Mouse (Mus musculus) liver, embryonic 16.5 days (tissue): Measurements from ENCODE around the gene Ms4a6d. TPM values are rescaled to one million over a fixed set of nuclear protein-coding genes. Genes with fewer than 3 reads are reported as not detected.

ENCODE experiments used
- ATAC-seq: fragments of 200-750 bp; cut with Nextera tagmentation; 2 replicates; pipeline ENCODE4 v1.8.0; 2017; ENCODE audit warnings: low read depth, mild to moderate bottlenecking, moderate number of reproducible peaks, moderate library complexity
- H3K27ac ChIP-seq: fragments of 300-500 bp; sonication (generic); 2 replicates; pipeline ENCODE4 v1.5.1; 2014; ENCODE audit warnings: mild to moderate bottlenecking, low read length
- H3K27me3 ChIP-seq: fragments of 300-500 bp; sonication (generic); 2 replicates; pipeline ENCODE4 v1.6.1; 2014; ENCODE audit warnings: low read depth, low read length, mixed read lengths; ENCODE audit not compliant: control insufficient read depth, insufficient read depth
- H3K36me3 ChIP-seq: fragments of 300-500 bp; sonication (generic); 2 replicates; pipeline ENCODE4 v1.6.1; 2014; ENCODE audit warnings: mild to moderate bottlenecking; ENCODE audit not compliant: control insufficient read depth, insufficient read depth
- H3K4me1 ChIP-seq: fragments of 300-500 bp; sonication (generic); 2 replicates; pipeline ENCODE4 v1.6.1; 2014; ENCODE audit warnings: low read depth, low read length, mixed read lengths; ENCODE audit not compliant: control insufficient read depth
- H3K4me2 ChIP-seq: fragments of 300-500 bp; sonication (generic); 2 replicates; pipeline ENCODE4 v1.6.1; 2014; ENCODE audit warnings: low read depth, low read length, mixed read lengths
- H3K4me3 ChIP-seq: fragments of 300-500 bp; sonication (generic); 2 replicates; pipeline ENCODE4 v1.5.1; 2014; ENCODE audit warnings: low read depth, mild to moderate bottlenecking, low read length
- H3K9ac ChIP-seq: fragments of 300-500 bp; sonication (generic); 2 replicates; pipeline ENCODE4 v1.6.1; 2014; ENCODE audit warnings: low read depth, low read length
- H3K9me3 ChIP-seq: fragments of 300-500 bp; sonication (generic); replicated peaks from 2 replicates; pipeline ENCODE4 v1.6.1; 2016; ENCODE audit warnings: low read length; ENCODE audit not compliant: control insufficient read depth
- WGBS: fragments of 180-500 bp; shearing (Covaris S2); extraction: QIAGEN DNeasy Blood & Tissue Kit; methylation state at CpG from one replicate; pipeline ENCODE4 v1.1.7; 2014; ENCODE audit not compliant: insufficient replicate concordance; 5-methylcytosine and 5-hydroxymethylcytosine counted together
- polyA plus RNA-seq: library from polyadenylated mRNA; unstranded; fragments of >200 nt; fragmentation: Nextera tagmentation; extraction: Ambion mirVana; gene quantifications from 2 replicates; pipeline ENCODE4 v1.2.1, GENCODE M21; 2015

Gene Ms4a6d
- polyA plus RNA-seq = 4.9 TPM in 2 replicates

- H3K27ac ChIP-seq = no peak within 1 kb of the TSS
- H3K27me3 ChIP-seq = no peaks in the 10 kb centered on the region
- WGBS = 53% methylated on average over 2 of the region's 2 CpGs
- no peaks in the 10 kb centered on the region for H3K9me3 ChIP-seq
- no peak within 1 kb of the TSS for H3K9ac ChIP-seq
- no peak within 1 kb of the TSS for H3K4me3 ChIP-seq
- ATAC-seq = no peak
- H3K36me3 ChIP-seq = no peaks in the 10 kb centered on the region
- H3K4me2 ChIP-seq = no peak within 1 kb of the TSS
- no peaks in the 10 kb centered on the region for H3K4me1 ChIP-seq
These were observed at the start of gene Ms4a6d for GRCm38 (mm10) chr19:11604603-11605002. Gene Ms4a6d, minus strand, starts transcription at chr19:11604849.

- H3K36me3 ChIP-seq = no peaks in the 10 kb centered on the region
- H3K9me3 ChIP-seq = no peaks in the 10 kb centered on the region
- H3K4me2 ChIP-seq = no peak overlapping the region
- H3K4me3 ChIP-seq = no peak overlapping the region
- no peak overlapping the region for H3K27ac ChIP-seq
- H3K27me3 ChIP-seq = no peaks in the 10 kb centered on the region
- WGBS = 62% methylated on average over 4 of the region's 4 CpGs
- H3K9ac ChIP-seq = no peak overlapping the region
- H3K4me1 ChIP-seq = no peaks in the 10 kb centered on the region
- ATAC-seq = no peak
These were observed 44.9 kb upstream of the Ms4a6d start for GRCm38 (mm10) chr19:11649564-11649963.

GRCm38 (mm10) chr19:11646166-11646565, 41.5 kb upstream of the Ms4a6d start:
- no peaks in the 10 kb centered on the region for H3K4me1 ChIP-seq
- 50% methylated on average over 3 of the region's 3 CpGs for WGBS
- no peak overlapping the region for H3K27ac ChIP-seq
- H3K4me3 ChIP-seq = no peak overlapping the region
- no peak for ATAC-seq
- no peak overlapping the region for H3K9ac ChIP-seq
- H3K9me3 ChIP-seq = no peaks in the 10 kb centered on the region
- H3K36me3 ChIP-seq = no peaks in the 10 kb centered on the region
- no peak overlapping the region for H3K4me2 ChIP-seq
- H3K27me3 ChIP-seq = no peaks in the 10 kb centered on the region

GRCm38 (mm10) chr19:11640732-11641131, 36.1 kb upstream of the Ms4a6d start, which contains the start of gene Ms4a3:
Gene Ms4a3, minus strand, starts transcription at chr19:11640851.
- Histone ChIP-seq H3K9ac (no peak within 1 kb of the TSS), H3K27ac (no peak within 1 kb of the TSS), H3K4me2 (no peak within 1 kb of the TSS), H3K27me3 (no peaks in the 10 kb centered on the region), H3K4me3 (peak within 1 kb of the TSS; percentile 13; the same call in 1 of the 2 replicates), H3K4me1 (no peaks in the 10 kb centered on the region), H3K9me3 (no peaks in the 10 kb centered on the region), H3K36me3 (no peaks in the 10 kb centered on the region)
- 50% methylated on average over 1 of the region's 1 CpGs for WGBS
- ATAC-seq = no peak

GRCm38 (mm10) chr19:11639038-11639437, 34.4 kb upstream of the Ms4a6d start:
- Histone ChIP-seq H3K9ac (no peak overlapping the region), H3K36me3 (no peaks in the 10 kb centered on the region), H3K27me3 (no peaks in the 10 kb centered on the region), H3K4me2 (no peak overlapping the region), H3K9me3 (no peaks in the 10 kb centered on the region), H3K27ac (no peak overlapping the region), H3K4me1 (no peaks in the 10 kb centered on the region), H3K4me3 (no peak overlapping the region)
- 44% methylated on average over 4 of the region's 4 CpGs for WGBS
- no peak for ATAC-seq

- Histone ChIP-seq H3K27ac (no peak overlapping the region), H3K9ac (no peak overlapping the region), H3K27me3 (no peaks in the 10 kb centered on the region), H3K4me2 (no peak overlapping the region), H3K4me3 (no peak overlapping the region), H3K9me3 (no peaks in the 10 kb centered on the region), H3K4me1 (no peaks in the 10 kb centered on the region), H3K36me3 (no peaks in the 10 kb centered on the region)
- no peak for ATAC-seq
- WGBS = 23% methylated on average over 5 of the region's 5 CpGs
These were observed 30.9 kb upstream of the Ms4a6d start for GRCm38 (mm10) chr19:11635572-11635971.

- Histone ChIP-seq H3K4me2 (no peak overlapping the region), H3K9me3 (no peaks in the 10 kb centered on the region), H3K36me3 (no peaks in the 10 kb centered on the region), H3K27me3 (no peaks in the 10 kb centered on the region), H3K4me3 (no peak overlapping the region), H3K4me1 (no peaks in the 10 kb centered on the region), H3K9ac (no peak overlapping the region), H3K27ac (no peak overlapping the region)
- no peak for ATAC-seq
- 52% methylated on average over 2 of the region's 2 CpGs for WGBS
These were observed 29.7 kb upstream of the Ms4a6d start for GRCm38 (mm10) chr19:11634330-11634729.

GRCm38 (mm10) chr19:11633732-11634131, 29.1 kb upstream of the Ms4a6d start:
- no peak overlapping the region for H3K9ac ChIP-seq
- WGBS = 74% methylated on average over 1 of the region's 1 CpGs
- H3K27me3 ChIP-seq = no peaks in the 10 kb centered on the region
- no peaks in the 10 kb centered on the region for H3K9me3 ChIP-seq
- H3K4me3 ChIP-seq = no peak overlapping the region
- H3K4me2 ChIP-seq = no peak overlapping the region
- no peaks in the 10 kb centered on the region for H3K4me1 ChIP-seq
- no peaks in the 10 kb centered on the region for H3K36me3 ChIP-seq
- H3K27ac ChIP-seq = no peak overlapping the region
- ATAC-seq = no peak

GRCm38 (mm10) chr19:11625231-11625630, 20.6 kb upstream of the Ms4a6d start:
- Histone ChIP-seq H3K27me3 (no peaks in the 10 kb centered on the region), H3K9me3 (no peaks in the 10 kb centered on the region), H3K4me3 (no peak overlapping the region), H3K36me3 (no peaks in the 10 kb centered on the region), H3K9ac (no peak overlapping the region), H3K4me2 (no peak overlapping the region), H3K4me1 (peaks cover 7% of the 10 kb centered on the region), H3K27ac (no peak overlapping the region)
- ATAC-seq = peak; percentile 93
- 30% methylated on average over 5 of the region's 5 CpGs for WGBS
